Mouse (Mus musculus) kidney, adult 18-20 months (tissue): ENCODE data around the gene Gm28047.

Experiments
- DNase-seq: peaks from one replicate; pipeline ENCODE4 v3.0.0; 2021

Gene Gm28047

DNA sequence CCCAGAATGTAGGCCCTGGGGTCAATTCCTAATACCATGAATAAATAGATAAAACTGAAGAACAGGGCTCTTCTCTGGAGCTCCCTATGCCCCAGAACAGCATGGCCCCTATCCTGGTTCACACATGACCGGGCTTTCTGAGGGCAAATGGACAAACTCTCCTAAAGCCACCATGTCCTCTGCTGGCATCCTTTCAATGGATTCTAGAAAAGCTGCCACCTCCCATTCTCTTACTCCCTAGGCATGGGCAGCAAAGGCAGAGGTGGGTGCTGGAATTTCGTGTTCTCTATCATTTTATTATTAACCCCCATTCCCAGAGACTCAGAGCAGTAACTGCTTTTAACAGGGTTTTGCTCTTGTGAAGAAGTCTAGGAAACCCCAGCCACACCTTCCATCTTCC, 109.6 kb downstream of the Gm28047 start:
- DNase-seq: no peak

DNA sequence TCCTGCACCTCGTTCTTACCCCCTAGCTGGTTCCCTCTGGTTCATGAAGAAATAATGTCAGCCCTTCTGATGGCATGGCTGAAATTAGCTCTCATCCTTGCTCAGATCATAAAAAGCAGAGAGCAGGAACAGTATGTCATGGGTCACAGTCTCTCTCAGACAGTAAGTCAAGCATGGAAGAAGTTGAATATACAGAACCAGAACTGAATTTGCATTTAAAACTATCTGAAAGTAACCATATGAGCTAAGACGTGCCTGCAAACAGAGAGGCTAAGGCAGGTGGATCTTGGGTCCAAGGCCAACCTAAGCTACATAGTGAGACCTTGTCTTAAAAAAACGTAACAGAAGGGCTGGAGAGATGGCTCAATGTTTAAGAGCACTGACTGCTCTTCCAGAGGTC, 111.9 kb downstream of the Gm28047 start:
- no peak for DNase-seq

DNA sequence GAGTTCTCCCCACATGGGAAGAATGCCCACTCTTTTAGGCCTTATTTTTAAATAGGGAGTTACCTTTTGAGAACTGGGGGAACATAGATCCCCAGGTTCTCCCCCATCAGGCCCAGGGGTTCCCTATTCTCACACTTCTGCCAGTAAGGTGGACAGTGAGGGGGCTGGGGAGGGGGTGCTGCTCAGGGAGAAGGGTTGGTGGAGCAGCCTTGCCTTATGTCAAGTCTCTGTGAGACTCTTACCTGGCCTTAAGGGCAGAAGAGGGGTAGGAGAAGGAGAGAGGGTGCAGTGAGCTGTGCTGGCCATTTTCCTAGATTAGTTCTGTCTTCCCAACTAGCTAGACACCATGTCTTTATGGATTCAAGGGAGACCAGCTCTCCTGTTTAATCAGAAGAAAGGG, 112.4 kb downstream of the Gm28047 start:
- DNase-seq: no peak

DNA sequence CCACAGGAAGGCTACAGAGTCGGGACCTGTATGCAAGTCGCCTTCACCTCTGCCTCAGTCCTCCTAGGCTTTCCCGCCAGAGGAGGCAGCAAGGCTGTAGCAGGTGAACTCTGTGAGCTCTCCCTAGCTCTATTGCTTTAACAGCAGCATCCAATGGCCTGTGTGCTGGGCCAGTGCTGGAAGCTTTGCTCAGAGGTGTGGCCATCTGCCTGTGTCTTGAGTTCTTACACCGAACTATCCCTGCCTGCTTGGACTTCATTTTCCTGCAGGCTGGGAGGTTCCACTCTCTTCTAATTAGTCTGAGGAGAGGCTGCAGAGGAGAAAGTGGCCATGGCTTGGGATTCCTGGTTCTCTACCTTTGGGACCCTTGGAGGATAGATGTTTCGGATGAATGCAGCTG, 112.9 kb downstream of the Gm28047 start:
- no peak for DNase-seq

DNA sequence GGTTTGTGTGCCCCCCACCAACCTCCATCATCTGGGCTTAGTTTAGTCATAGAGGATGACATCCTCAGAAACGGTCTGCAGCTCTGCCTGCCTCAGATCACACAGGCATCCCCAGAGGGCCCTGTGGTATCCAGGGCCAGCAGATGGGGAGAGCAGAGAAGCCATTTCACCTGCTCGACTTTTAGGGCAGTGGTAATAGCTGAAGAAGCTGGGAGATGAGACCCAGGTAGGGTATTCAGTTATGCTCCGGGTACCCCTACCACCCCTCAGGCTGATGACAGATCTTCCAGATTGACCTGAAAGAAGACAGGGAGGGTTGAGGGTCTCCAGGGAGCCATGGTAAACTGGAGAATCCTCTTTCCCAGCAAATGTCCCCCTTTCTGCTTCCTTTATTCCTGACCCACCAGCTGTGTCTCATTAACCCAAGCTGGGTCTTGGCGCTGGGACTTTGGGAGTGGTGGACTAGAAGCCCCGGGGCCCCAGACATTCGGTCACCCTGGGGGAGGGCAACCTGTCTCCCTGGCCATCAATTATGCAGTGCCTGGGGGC, 113.5 kb downstream of the Gm28047 start:
- DNase-seq: no peak

DNA sequence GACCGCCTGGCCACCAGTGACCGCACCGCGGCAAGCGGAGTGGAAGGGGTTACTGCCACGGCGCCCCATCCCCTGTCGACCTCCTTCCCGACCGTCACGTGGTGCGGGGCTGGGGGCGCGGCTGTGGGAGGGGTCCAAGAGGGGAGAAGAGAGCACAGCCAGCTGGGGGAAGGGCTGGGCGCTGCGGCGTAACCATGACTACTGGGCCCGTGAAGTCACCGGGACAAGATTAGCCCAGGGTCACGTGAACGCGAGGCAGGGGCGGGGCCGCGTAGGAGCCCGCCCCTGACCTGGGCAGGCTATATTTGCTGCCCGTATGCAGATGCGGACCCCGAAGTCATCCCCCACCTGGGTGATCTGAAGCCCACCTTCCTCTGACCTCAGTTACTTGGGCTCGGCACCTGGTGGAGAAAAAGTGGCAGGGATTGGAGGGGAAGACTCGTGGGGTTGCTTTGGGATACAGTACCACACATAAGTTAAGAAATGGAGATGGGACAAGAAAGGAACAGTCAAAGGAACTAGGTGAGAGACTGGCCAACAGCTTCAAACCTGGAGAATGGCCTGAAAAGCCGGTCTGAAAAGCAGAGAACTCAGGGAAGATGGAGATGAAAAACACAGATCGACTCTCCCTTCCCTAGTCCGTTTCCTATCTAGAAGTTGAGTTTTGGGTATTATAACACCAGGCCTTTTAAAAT, 114.1 kb downstream of the Gm28047 start:
- DNase-seq: peak; percentile 85

DNA sequence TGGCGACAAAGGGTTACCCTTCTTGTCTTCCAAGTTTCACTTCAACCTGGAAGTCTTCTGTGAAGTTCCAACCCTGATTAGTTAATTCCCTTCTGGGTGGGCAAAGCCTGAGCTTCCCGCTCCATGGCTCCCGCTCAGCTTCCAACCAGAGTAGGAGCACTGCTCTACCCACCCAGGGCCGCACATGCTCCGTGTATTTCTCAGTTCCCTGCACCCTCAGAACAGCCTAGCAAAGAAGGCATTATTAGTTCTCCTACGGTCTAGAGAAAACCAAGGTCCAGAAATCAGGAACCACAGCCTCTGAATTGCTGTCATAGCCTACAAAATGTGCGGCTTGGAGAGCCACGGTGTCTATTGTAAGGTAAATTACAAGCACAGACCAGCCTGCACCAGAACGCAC, 114.8 kb downstream of the Gm28047 start:
- no peak for DNase-seq

DNA sequence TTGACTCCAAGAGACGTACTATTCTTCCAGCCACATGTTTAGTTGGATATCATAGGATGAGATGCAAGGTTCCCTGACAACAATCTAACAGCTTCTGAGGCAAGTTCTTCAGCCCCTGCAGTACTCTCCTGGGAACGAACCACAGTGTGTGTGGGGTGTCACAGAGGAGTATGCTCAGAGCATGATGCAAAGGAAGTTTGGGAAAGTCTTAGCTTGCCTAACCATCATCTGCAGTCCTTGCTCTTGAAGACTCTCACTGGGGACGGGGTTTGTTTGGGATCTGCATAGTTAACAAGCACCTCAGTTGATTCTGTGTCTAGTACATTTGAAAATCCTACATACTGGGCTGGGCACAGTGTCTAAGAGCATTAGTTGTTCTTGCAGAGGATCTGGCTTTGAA, 116.5 kb downstream of the Gm28047 start:
- DNase-seq: no peak

DNA sequence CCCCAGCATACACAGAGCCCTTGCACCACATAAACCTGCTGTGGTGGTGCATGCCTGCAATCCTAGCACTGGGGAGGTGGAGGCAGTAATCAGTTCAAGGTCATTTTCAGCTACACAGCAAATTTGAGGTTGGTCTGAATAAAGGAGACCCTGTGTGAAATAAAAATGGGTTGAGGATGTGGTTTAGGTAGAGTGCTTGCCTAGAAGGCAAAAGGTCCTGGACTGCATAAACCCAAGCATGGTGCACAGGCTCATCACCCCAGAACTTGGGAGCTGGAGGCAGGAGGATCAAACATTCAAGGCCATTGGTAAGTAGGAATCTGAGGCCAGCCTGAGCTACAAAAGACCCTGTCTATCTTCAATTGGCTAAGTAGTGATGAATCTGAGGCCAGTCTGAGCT, 117.3 kb downstream of the Gm28047 start:
- no peak for DNase-seq

DNA sequence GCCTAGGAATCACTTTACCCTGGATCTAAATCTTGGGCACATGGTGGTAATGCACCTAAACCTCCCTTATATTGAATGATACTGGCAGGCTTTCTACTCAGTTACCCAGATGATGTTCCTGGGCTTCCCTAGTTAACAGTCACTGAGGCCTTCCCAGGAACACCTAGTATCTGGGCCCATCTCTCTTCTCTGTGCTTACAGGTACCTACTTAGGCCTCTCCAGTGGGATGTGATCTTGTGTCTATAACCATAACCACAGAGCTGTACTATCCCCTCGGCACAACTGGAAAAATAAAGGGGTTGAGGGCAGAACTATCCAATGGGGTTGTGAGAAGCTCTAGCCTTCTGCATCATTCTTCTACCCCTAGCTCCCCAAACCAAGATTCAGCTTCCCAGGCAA, 118.0 kb downstream of the Gm28047 start:
- DNase-seq: no peak

DNA sequence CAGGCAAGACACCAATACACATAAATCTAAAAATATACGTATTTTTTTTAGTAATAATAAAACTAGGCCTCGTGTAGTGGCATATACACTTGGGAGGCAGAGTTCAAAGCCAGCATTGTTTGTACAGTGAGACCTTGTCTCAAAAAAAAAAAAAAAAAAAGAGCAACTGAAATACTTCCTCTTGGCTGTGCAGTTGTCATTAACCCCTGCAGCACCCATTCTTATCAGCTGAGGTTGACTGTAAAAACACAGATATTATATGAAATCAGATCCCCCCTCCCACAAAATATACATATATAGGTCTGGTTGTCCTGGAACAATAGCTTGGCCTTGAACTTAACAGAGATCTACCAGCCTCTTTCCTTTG, 118.4 kb downstream of the Gm28047 start:
- no peak for DNase-seq

DNA sequence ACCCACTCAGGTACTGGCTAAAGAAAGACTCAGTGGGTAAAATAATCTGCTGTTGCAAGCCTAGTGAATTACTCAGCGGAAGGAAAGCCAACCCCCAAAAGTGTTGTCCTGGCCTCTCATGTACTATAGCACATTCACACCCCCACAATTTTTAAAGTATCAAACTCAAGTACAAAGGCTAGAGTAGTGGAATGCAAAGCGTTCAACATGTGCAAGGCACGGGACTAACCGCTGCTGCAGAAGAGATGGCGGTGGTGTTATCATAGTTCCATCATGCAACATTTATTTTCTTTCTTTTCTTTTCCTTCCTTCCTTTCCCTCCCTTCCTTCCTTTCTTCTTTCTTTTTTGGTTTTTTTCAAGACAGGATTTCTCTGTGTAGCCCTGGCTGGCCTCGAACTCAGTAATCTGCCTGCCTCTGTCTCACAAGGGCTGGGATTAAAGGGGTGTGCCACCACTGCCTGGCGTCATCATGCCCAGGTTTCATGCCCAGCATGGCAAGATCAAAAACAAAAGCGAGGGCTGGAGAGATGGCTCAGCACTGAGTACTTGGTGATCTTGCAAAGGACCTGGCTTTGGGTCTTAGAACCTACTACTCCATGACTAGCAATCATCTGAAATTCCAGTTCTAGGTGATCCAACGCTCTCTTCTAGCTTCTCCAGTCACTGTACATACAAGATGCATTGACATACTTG, 119.0 kb downstream of the Gm28047 start:
- no peak for DNase-seq

DNA sequence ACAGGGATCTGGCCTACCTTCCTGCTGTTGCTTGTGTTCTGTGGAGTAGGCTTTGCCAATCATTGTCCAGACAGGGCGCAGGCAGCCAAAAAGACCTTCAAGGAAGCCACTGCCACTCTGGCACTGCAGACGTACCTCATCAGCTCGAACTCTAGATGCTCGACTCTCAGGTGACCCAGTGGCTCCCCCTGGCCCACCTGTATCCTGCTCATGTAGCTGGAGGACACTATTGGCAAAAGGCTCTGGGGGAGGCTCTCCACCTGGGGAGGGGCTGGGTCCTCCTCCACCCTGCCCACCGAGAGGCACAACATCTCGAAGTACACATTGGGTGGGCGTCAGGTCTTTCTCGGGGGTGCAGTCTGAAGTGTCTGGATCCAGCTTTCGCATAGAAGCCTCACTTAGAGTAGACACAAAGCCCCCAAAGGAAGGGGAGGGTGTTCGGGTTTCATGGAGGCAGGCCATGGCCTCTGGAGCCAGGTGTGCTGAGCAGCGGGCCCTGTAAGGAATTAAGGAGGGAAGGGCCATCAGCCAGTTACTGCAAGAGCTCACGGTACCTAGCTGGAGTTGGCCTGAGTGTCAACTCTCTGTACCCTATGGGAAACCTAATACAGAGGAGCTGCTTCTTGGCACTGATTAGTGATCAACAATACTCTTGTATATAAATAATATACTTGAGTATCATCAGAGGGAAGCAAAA, 119.6 kb downstream of the Gm28047 start:
- no peak for DNase-seq

DNA sequence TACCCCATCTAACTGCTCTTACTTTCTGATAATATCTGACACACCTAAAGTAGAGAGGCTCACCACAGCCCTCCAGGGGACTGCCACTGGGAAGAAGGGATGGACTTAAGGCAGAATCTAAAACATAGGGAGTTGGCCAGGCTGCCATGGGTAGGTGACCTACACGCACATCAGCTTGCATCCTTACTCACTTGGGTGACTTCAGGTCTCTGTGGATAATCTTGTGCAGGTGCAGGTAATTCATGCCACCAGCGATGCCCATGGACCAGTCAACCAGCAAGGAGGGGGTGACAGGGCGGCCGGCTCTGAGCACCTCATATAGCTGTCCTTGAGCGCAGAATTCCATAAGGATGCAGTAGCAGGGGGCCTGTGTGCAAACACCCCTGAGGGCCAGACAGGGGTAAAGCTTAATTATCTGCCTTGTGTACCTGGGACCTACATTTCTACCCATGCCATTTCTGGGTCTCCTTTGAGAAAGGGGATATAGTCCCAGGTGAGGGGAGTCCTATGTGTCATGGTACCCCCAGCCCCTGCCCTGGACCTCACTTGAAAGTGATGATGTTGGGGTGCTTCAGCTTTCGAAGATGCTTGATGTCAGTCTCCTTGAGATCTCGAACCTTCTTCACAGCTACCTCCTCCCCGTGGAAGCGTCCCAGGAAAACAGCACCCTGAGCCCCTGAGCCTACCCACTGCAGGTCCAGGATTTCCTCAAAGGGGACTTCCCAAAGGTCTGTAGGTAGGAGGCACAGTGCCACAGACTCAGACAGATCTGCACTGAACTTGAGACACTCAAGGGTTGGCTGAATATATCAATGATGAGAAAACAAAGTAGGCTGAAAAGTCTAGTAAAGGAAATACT, 120.7 kb downstream of the Gm28047 start:
- DNase-seq: no peak

DNA sequence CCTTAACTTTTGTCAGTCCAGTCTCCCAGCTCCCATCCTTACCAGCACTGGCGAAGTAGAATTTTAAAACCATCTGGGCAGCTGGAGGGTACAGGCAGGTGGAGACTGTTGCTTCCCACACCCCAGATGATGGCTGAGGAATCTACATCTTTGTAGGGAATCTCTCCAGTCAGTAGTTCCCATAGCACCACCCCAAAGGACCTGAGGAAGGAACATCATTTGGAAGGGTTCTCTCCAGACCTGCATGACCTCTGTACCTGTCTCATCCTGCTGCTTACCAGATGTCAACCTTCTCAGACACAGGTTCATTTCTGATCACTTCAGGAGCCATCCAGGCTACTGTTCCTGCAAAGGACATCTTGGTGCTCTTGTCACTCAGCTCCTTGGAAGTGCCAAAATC, 121.4 kb downstream of the Gm28047 start, which contains the start of gene Gm10337:
TSS of gene Gm10337 (plus strand) at position 276 of the 400 bp plus-strand sequence.
- DNase-seq: no peak

DNA sequence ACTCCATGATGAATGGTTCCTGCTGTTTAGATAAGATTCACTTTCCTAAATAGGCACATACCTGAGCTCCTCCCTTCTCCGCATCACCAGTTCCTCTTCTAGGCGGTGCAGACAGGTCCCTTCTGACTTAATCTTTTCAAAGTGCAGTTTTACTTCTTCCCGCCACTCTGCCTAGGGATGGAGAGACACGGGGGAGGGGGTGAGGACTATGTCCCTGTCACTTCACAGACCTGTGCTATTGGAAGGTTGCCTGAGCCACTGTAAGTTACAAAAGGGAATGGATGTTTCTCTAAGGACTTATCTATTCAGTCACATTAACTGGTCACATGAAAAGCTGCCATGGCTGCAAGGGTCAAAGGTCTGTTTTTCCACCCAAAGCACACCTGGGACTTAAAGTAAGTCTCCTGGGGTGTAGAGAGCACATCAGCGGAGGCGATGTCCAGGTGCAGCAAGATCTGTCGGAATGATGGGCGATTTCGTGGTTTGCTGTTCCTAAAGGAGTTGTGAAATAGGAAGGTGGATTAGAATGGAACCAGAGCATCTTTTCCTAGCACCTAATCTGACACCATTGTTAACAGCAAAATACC, 122.5 kb downstream of the Gm28047 start:
- no peak for DNase-seq

DNA sequence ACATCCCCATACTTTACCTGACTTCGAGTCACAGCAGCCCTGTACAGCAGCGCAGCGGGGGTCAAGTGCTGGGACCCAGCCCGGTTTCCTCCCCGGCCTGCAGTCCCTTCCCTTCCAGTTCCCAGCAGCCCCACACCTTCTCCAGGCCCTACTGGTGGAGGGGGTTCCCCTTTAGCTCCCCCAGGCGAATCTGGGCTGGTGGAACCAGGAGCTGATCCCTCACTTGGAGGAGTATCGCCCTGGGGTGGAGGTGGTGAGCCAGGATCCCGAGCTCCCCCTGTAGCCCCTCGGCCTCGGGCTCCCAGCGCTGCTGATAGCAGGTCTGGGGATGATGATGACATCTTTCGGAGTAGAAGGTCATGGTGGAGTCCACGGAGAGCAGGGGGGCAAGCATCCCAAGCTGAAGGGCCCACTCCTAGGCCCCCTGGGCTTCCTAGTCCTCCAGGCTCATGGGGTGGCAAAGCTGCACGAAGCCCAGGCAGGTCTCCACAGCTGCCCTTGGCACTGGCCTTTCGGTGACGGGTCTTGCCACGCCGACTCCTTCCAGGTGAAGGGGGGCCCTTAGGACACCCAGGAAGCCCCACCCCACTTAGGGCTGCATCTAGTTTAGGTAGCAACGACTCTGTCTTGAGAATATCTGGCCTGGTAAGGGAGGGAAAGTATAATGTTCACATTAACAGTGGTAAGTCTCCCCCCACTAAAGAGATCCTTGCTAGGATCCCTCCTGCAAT, 123.6 kb downstream of the Gm28047 start:
- DNase-seq: no peak

DNA sequence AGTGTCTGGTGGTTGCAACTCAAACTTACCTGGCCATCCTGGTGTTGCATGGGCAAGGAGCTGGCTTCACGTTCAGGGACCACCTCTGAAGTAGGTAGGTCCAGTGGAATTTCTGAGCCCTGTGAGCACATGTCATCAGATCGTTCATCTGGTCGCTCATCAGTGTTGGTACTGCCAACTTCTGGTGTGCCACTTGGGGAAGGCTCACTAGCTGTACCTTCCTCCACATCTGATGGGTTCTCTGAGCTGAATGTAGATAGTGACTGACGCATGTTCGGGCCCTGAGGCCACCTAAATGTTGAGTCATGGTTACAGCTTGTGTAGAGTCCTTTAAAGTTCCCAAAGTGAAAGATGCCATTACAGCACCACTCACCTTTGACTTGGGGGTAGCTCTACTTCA, 124.4 kb downstream of the Gm28047 start:
- DNase-seq: no peak

DNA sequence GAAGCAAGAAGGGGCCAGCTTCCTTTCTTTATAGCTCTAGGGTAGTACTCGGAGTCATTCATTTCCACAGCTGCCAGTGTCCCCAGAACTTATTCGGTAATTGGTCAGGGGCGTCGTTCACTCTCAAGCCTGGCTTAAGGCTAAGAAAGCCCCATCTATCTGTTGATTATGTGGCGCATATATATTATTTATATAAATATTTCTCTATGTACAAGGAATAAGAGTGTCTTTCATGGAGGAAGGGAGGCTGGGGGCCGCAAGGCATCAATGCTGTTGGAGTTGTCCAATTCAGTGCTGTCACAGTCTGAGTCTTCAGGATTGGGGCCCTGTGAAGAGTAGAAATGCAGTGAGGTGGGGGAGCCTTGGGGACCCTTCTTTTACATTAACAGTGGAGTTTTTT, 125.0 kb downstream of the Gm28047 start:
- DNase-seq: no peak

DNA sequence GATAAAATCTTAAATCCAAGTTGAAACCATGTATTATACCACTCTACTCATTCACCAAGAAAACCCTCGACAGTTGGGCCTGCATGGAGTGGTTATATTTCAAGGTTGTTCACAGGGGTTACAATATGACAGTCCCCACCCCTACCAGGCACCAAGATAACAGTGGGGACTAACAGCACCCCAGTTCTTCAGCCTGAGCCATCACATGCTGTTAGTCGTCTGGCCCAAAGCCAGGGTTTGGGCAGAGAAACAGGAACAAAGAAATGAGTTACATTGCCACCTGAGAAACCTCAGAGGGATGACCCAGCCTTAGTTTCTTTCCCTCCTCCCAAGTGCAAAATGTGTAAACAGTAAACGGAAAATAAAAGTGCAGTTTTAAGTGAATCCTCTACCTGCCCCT, 125.5 kb downstream of the Gm28047 start:
- no peak for DNase-seq

DNA sequence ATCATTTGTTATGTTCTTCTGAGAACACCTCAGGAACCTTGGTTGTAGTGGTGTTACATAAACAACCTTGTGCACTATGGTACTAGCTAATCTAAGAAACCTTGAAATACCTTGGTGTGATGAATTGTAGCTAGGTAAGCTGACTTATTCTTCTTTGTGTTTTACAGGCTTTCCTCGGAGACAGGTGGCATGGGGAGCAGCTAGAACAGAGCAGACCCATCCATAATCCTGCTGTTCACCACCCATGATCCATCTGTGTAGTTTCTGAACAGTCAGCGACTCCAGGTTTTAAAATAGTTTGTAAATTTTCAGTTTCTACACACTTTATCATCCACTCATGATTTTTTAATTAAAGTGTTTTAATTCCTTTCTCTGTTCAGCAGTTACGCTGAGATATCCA, 126.5 kb downstream of the Gm28047 start:
- no peak for DNase-seq

DNA sequence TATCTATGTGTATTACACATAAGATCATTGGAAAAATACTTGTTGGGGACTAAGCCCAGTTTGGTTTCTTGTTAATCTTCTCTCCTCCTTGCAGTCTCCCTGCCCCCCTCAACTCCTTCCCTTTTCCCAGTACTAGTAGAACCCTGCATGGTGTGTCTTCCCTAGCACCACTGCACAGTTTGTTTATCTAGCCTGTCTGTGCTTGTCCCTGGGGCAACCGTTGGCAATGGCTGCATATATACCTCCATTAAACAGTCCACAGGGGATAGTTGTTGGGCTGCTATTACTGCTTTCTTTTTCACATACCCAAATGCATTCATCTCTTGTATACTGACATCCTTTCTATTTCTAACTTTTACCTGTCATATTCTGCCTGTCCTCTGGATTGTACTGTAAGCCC, 137.2 kb downstream of the Gm28047 start:
- no peak for DNase-seq
